Mouse (Mus musculus) embryonic fibroblast, embryonic 13.5 days (primary cell): ENCODE measurements around the gene Wdr38.

Source experiments
- CTCF ChIP-seq: IDR thresholded peaks from 2 replicates; pipeline ENCODE4 v1.5.1; 2011; ENCODE audit warnings: mild to moderate bottlenecking, control low read depth, low read length, moderate library complexity, borderline replicate concordance; ENCODE audit not compliant: insufficient read depth
- POLR2A ChIP-seq: IDR thresholded peaks from 2 replicates; pipeline ENCODE4 v1.6.1; 2011; ENCODE audit warnings: low read depth, mild to moderate bottlenecking, control low read depth, low read length, moderate library complexity

GRCm38 (mm10) chr2:38964198-38964597 is 33.1 kb upstream of the Wdr38 start:
- TF ChIP-seq POLR2A: no peak
- no peak for TF ChIP-seq CTCF
